Mouse (Mus musculus) adrenal gland, adult (tissue): ENCODE results near the gene Tjp1.

ENCODE experiments used
- DNase-seq, 2 experiments: peaks; one replicate each; pipeline ENCODE4 v3.0.0; 2022 to 2023; ENCODE audit warnings: low spot score in 1 of 2; ENCODE audit not compliant: inconsistent age in 2 of 2

The Tjp1 gene

GRCm38 (mm10) chr7:65392986-65393385 lies 134.6 kb downstream of the Tjp1 start:
- DNase-seq, result no peak

GRCm38 (mm10) chr7:65389539-65389938 lies 138.0 kb downstream of the Tjp1 start:
- DNase-seq, result no peak

- no peak for DNase-seq
Measured at GRCm38 (mm10) chr7:65388243-65389013, 139.2 kb downstream of the Tjp1 start.

- DNase-seq, result no peak
Measured at GRCm38 (mm10) chr7:65387560-65388175, 139.9 kb downstream of the Tjp1 start.

- no peak for DNase-seq
Measured at GRCm38 (mm10) chr7:65384775-65385174, 142.8 kb downstream of the Tjp1 start.

GRCm38 (mm10) chr7:65382515-65383283 lies 144.9 kb downstream of the Tjp1 start:
- DNase-seq, result no peak

GRCm38 (mm10) chr7:65381896-65382295 lies 145.7 kb downstream of the Tjp1 start:
- DNase-seq, result no peak

- no peak for DNase-seq
Measured at GRCm38 (mm10) chr7:65380716-65381115, 146.9 kb downstream of the Tjp1 start.

GRCm38 (mm10) chr7:65378818-65379565 lies 148.6 kb downstream of the Tjp1 start:
- no peak for DNase-seq

- no peak for DNase-seq
Measured at GRCm38 (mm10) chr7:65377521-65377920, 150.1 kb downstream of the Tjp1 start.

GRCm38 (mm10) chr7:65375621-65376020 lies 152.0 kb downstream of the Tjp1 start:
- no peak for DNase-seq

GRCm38 (mm10) chr7:65375176-65375575 lies 152.4 kb downstream of the Tjp1 start:
- peak; percentile 56 to 71 for DNase-seq

GRCm38 (mm10) chr7:65373336-65373735 lies 154.2 kb downstream of the Tjp1 start:
- DNase-seq, result no peak

- no peak for DNase-seq
Measured at GRCm38 (mm10) chr7:65371765-65372164, 155.8 kb downstream of the Tjp1 start.

- peak; percentile 95 to 98 for DNase-seq
Measured at GRCm38 (mm10) chr7:65370787-65371616, 156.6 kb downstream of the Tjp1 start.

- peak; percentile 47 to 81 for DNase-seq
Measured at GRCm38 (mm10) chr7:65370381-65370786, 157.2 kb downstream of the Tjp1 start.

GRCm38 (mm10) chr7:65369101-65369500 lies 158.5 kb downstream of the Tjp1 start:
- DNase-seq, result peak in 1 of 2 experiments; percentile 71

- DNase-seq, result no peak
Measured at GRCm38 (mm10) chr7:65367386-65368245, 160.0 kb downstream of the Tjp1 start.

GRCm38 (mm10) chr7:65366153-65366552 lies 161.4 kb downstream of the Tjp1 start:
- peak in 1 of 2 experiments; percentile 57 for DNase-seq
